ENCODE assay signal across 8 mouse cellular contexts in genomic region chr11:97438868-97439267, GRCm38 (mm10). TPM values are rescaled to one million over a fixed set of nuclear protein-coding genes. Genes with fewer than 3 reads are reported as not detected.
DNase-seq lines count a peak whose midpoint lies in the region; ATAC-seq lines count a peak whose summit lies in the region.

No protein-coding gene starts in this region.

- H3K9ac ChIP-seq in hindbrain, embryonic 16.5 days (ENCODE audit: low read depth, low read length), result no peak overlapping the region
- H3K9ac ChIP-seq in liver, embryonic 12.5 days, result peak overlapping the region; percentile 100

- H3K9me3 ChIP-seq in hindbrain, embryonic 16.5 days (ENCODE audit: control insufficient read depth, low read length), result no peaks in the 10 kb centered on the region
- H3K9me3 ChIP-seq in liver, embryonic 12.5 days (replicated peaks), result no peaks in the 10 kb centered on the region

- peak overlapping the region; percentile 98 for H3K27ac ChIP-seq in brown adipose tissue, adult 24 weeks (replicated peaks; ENCODE audit: low read depth, low read length)
- peak overlapping the region; percentile 34 for H3K27ac ChIP-seq in hindbrain, embryonic 16.5 days (ENCODE audit: low read depth, low read length)
- peak overlapping the region; percentile 99 for H3K27ac ChIP-seq in liver, embryonic 12.5 days

- ATAC-seq in hindbrain, embryonic 16.5 days, result no peak
- ATAC-seq in liver, embryonic 12.5 days, result no peak

- H3K4me2 ChIP-seq in hindbrain, embryonic 16.5 days (ENCODE audit: low read length), result no peak overlapping the region
- peak overlapping the region; percentile 90 for H3K4me2 ChIP-seq in liver, embryonic 12.5 days

- 60% methylated on average over 9 of the region's 9 CpGs for whole genome bisulfite sequencing in hindbrain, embryonic 16.5 days
- WGBS in liver, embryonic 12.5 days (ENCODE audit: insufficient replicate concordance), result 29% methylated on average over 8 of the region's 9 CpGs

- peaks cover 22% of the 10 kb centered on the region for H3K4me1 ChIP-seq in brown adipose tissue, adult 24 weeks (ENCODE audit: control insufficient read depth, insufficient read depth, insufficient read length, low read length)
- peaks cover 30% of the 10 kb centered on the region for H3K4me1 ChIP-seq in hindbrain, embryonic 16.5 days (ENCODE audit: control insufficient read depth, insufficient read depth, low read depth, low read length)
- H3K4me1 ChIP-seq in liver, embryonic 12.5 days, result peaks cover 89% of the 10 kb centered on the region

- H3K27me3 ChIP-seq in hindbrain, embryonic 16.5 days (replicated peaks; ENCODE audit: control insufficient read depth, insufficient read depth, low read length), result peaks cover 11% of the 10 kb centered on the region
- H3K27me3 ChIP-seq in liver, embryonic 12.5 days (replicated peaks), result no peaks in the 10 kb centered on the region

- peak overlapping the region; percentile 22 for H3K4me3 ChIP-seq in brown adipose tissue, adult 24 weeks (ENCODE audit: insufficient read depth, low read depth, low read length)
- H3K4me3 ChIP-seq in hindbrain, embryonic 16.5 days (ENCODE audit: low read length), result no peak overlapping the region
- H3K4me3 ChIP-seq in liver, embryonic 12.5 days, result no peak overlapping the region

- no peaks in the 10 kb centered on the region for H3K36me3 ChIP-seq in hindbrain, embryonic 16.5 days (ENCODE audit: control insufficient read depth, insufficient read depth, low read length)
- H3K36me3 ChIP-seq in liver, embryonic 12.5 days, result peaks cover 8% of the 10 kb centered on the region

- peak; percentile 61 to 73 for DNase-seq in adrenal gland, adult (ENCODE audit: inconsistent age in 2 of 2, low spot score in 1 of 2)
- DNase-seq in adrenal gland, postnatal 10 days, result no peak
- DNase-seq in frontal cortex, postnatal 14 days (ENCODE audit: low spot score in 2 of 2), result no peak
- no peak for DNase-seq in retina, embryonic 14.5 days (ENCODE audit: low spot score)
- DNase-seq in layer of hippocampus, adult 9-10 months (ENCODE audit: low spot score), result no peak

RNA-seq across cellular contexts. Expression of gene Arhgap23, which starts 23.5 kb away (rescaled TPM):
- total RNA-seq in adrenal gland, postnatal 10 days (2021), result 10 to 100 TPM; 30.9 to 32.3 TPM
- polyA plus RNA-seq in brown adipose tissue, adult 24 weeks (2012; ENCODE audit: insufficient read depth, insufficient read length, missing spikeins), result 5.5 and 6.7 TPM in 2 replicates
- 8.5 and 9.4 TPM in 2 replicates for polyA plus RNA-seq in hindbrain, embryonic 16.5 days (2015; fragmentation: Nextera tagmentation; extraction: Ambion mirVana)
- 17.3 and 19.7 TPM in 2 replicates for polyA plus RNA-seq in liver, embryonic 12.5 days (2016; fragmentation: Nextera tagmentation; extraction: Ambion mirVana)

Comparison
In these comparisons a context has a peak if more than half of its experiments do, and no peak if none do; other contexts are left out.
1. DNase-seq: peak in adrenal gland, adult (2 of 2); none in adrenal gland, postnatal 10 days (single experiment), frontal cortex, postnatal 14 days (0 of 2), retina, embryonic 14.5 days (single experiment) and layer of hippocampus, adult 9-10 months (single experiment).
2. H3K27ac ChIP-seq: peak in every context shown above with its lines; median percentile 99 in liver, embryonic 12.5 days; 98 in brown adipose tissue, adult 24 weeks; 34 in hindbrain, embryonic 16.5 days.